Comparison of ENCODE assay signal across 27 mouse cellular contexts in genomic region chr7:46849287-46849686, GRCm38 (mm10). TPM values are rescaled to one million over a fixed set of nuclear protein-coding genes. Genes with fewer than 3 reads are reported as not detected.
DNase-seq lines count a peak whose midpoint lies in the region; ATAC-seq and TF ChIP-seq lines count a peak whose summit lies in the region.
"Had no signal": no experiment of that assay in that cellular context is flagged by ENCODE, and none has a peak within 500 bp of the region (broad histone marks: within the 10 kb centered on the region; RNA-seq: fewer than 3 reads in every experiment).

No protein-coding gene starts in this region.

- TF ChIP-seq EP300 in heart, postnatal 0 days (IDR thresholded peaks at IDR 0.05; ENCODE audit: low read depth) = no peak
- TF ChIP-seq EP300 in liver, postnatal 0 days (IDR thresholded peaks at IDR 0.05; ENCODE audit: low read depth) = no peak

- DNase-seq in adrenal gland, postnatal 10 days = peak; percentile 59
- no peak for DNase-seq in adrenal gland, postnatal 4 days (ENCODE audit: low spot score in 2 of 2)
- no peak for DNase-seq in heart, postnatal 0 days (ENCODE audit: low spot score)
- no peak for DNase-seq in heart, adult 8-10 months (ENCODE audit: low spot score)
- DNase-seq in liver, postnatal 0 days = no peak
- DNase-seq in frontal cortex, postnatal 25 days (ENCODE audit: low spot score in 2 of 2) = no peak
- DNase-seq: cerebellum, adult 2 months; cerebellum, postnatal 36 days; forebrain, postnatal 0 days; heart, postnatal 36 days; kidney, adult 18-20 months; right cerebral cortex, postnatal 25 days; thymus, adult 18-20 months had no signal

- H3K27ac ChIP-seq in heart, postnatal 0 days (ENCODE audit: low read depth) = no peak overlapping the region
- 0 out of 2 replicates have a peak overlapping the region, but pooled peaks have one; percentile 23 for H3K27ac ChIP-seq in liver, postnatal 0 days (ENCODE audit: low read depth)
- H3K27ac ChIP-seq in liver, embryonic 12.5 days = no peak overlapping the region
- H3K27ac ChIP-seq: embryonic facial prominence, embryonic 15.5 days; forebrain, embryonic 10.5 days; hindbrain, embryonic 15.5 days; limb, embryonic 12.5 days; liver, embryonic 15.5 days; midbrain, embryonic 13.5 days; neural tube, embryonic 15.5 days; stomach, embryonic 15.5 days had no signal

- 62% methylated on average over 5 of the region's 5 CpGs for WGBS in heart, postnatal 0 days
- WGBS in liver, postnatal 0 days (ENCODE audit: insufficient replicate concordance) = 71% methylated on average over 5 of the region's 5 CpGs
- WGBS in liver, embryonic 12.5 days (ENCODE audit: insufficient replicate concordance) = 75% methylated on average over 5 of the region's 5 CpGs

- H3K9me3 ChIP-seq in heart, postnatal 0 days (replicated peaks; ENCODE audit: control insufficient read depth, low read length) = no peaks in the 10 kb centered on the region
- H3K9me3 ChIP-seq in liver, postnatal 0 days (ENCODE audit: low read length) = no peaks in the 10 kb centered on the region
- H3K9me3 ChIP-seq in liver, embryonic 12.5 days (replicated peaks) = no peaks in the 10 kb centered on the region
- H3K9me3 ChIP-seq: embryonic facial prominence, embryonic 15.5 days; forebrain, embryonic 10.5 days; heart, embryonic 12.5 days; hindbrain, embryonic 15.5 days; limb, embryonic 12.5 days; liver, embryonic 15.5 days; midbrain, embryonic 13.5 days; neural tube, embryonic 15.5 days; stomach, embryonic 15.5 days had no signal

- no peak overlapping the region for H3K4me3 ChIP-seq in heart, postnatal 0 days (ENCODE audit: low read depth, low read length)
- no peak overlapping the region for H3K4me3 ChIP-seq in liver, postnatal 0 days (ENCODE audit: low read depth, low read length)
- H3K4me3 ChIP-seq in liver, embryonic 12.5 days = no peak overlapping the region
- no peak overlapping the region for H3K4me3 ChIP-seq in myocyte
- H3K4me3 ChIP-seq: embryonic facial prominence, embryonic 15.5 days; heart, embryonic 12.5 days; hindbrain, embryonic 15.5 days; limb, embryonic 12.5 days; liver, embryonic 15.5 days; midbrain, embryonic 13.5 days; neural tube, embryonic 15.5 days; stomach, embryonic 15.5 days had no signal

- no peak for ATAC-seq in heart, postnatal 0 days (ENCODE audit: insufficient read depth, low read depth)
- ATAC-seq in liver, postnatal 0 days = no peak
- ATAC-seq in liver, embryonic 12.5 days = no peak
- ATAC-seq: forebrain, postnatal 0 days; lung, postnatal 0 days; midbrain, embryonic 13.5 days had no signal

- H3ac ChIP-seq in myocyte (ENCODE audit: control insufficient read depth, insufficient read length) = no peak overlapping the region

- H3K4me2 ChIP-seq in heart, postnatal 0 days (ENCODE audit: low read depth, low read length) = no peak overlapping the region
- H3K4me2 ChIP-seq in liver, postnatal 0 days (ENCODE audit: low read depth, low read length) = peak overlapping the region; percentile 36; the same call in 1 of the 2 replicates
- H3K4me2 ChIP-seq in liver, embryonic 12.5 days = no peak overlapping the region
- peak overlapping the region; percentile 83 for H3K4me2 ChIP-seq in myocyte (ENCODE audit: low read depth)
- H3K4me2 ChIP-seq: embryonic facial prominence, embryonic 15.5 days; heart, embryonic 12.5 days; hindbrain, embryonic 15.5 days; limb, embryonic 12.5 days; liver, embryonic 15.5 days; midbrain, embryonic 13.5 days; neural tube, embryonic 15.5 days; stomach, embryonic 15.5 days had no signal

- H3K27me3 ChIP-seq in heart, postnatal 0 days (ENCODE audit: control insufficient read depth, insufficient read depth, low read length) = no peaks in the 10 kb centered on the region
- no peaks in the 10 kb centered on the region for H3K27me3 ChIP-seq in liver, postnatal 0 days (ENCODE audit: insufficient read depth, low read length)
- no peaks in the 10 kb centered on the region for H3K27me3 ChIP-seq in liver, embryonic 12.5 days (replicated peaks)
- H3K27me3 ChIP-seq in myocyte (ENCODE audit: control insufficient read depth, insufficient read depth, insufficient read length) = no peaks in the 10 kb centered on the region
- H3K27me3 ChIP-seq: embryonic facial prominence, embryonic 15.5 days; heart, embryonic 12.5 days; hindbrain, embryonic 15.5 days; limb, embryonic 12.5 days; liver, embryonic 15.5 days; neural tube, embryonic 15.5 days; stomach, embryonic 15.5 days had no signal

- peaks cover 69% of the 10 kb centered on the region for H3K36me3 ChIP-seq in heart, postnatal 0 days (replicated peaks; ENCODE audit: control insufficient read depth, insufficient read depth, low read length)
- H3K36me3 ChIP-seq in liver, postnatal 0 days (replicated peaks; ENCODE audit: insufficient read depth, low read length) = peaks cover 59% of the 10 kb centered on the region
- H3K36me3 ChIP-seq in liver, embryonic 12.5 days = peaks cover 69% of the 10 kb centered on the region
- peaks cover 55% of the 10 kb centered on the region for H3K36me3 ChIP-seq in myocyte (ENCODE audit: control insufficient read depth, insufficient read depth)

- TF ChIP-seq CTCF in heart, postnatal 0 days (IDR thresholded peaks at IDR 0.05; ENCODE audit: low read depth) = no peak
- TF ChIP-seq CTCF in liver, postnatal 0 days (IDR thresholded peaks at IDR 0.05; ENCODE audit: low read depth) = no peak

- H3K4me1 ChIP-seq in heart, postnatal 0 days (ENCODE audit: control insufficient read depth, insufficient read depth) = peaks cover 11% of the 10 kb centered on the region
- peaks cover 10% of the 10 kb centered on the region for H3K4me1 ChIP-seq in liver, postnatal 0 days (ENCODE audit: insufficient read depth)
- peaks cover 39% of the 10 kb centered on the region for H3K4me1 ChIP-seq in liver, embryonic 12.5 days
- H3K4me1 ChIP-seq: stomach, embryonic 15.5 days had no signal

- H3K79me2 ChIP-seq in myocyte (ENCODE audit: control insufficient read depth, insufficient read depth) = peaks cover 38% of the 10 kb centered on the region

- 0 out of 2 replicates have a peak overlapping the region, but pooled peaks have one; percentile 7 for H3K9ac ChIP-seq in heart, postnatal 0 days (replicated peaks; ENCODE audit: low read depth, low read length)
- no peak overlapping the region for H3K9ac ChIP-seq in liver, postnatal 0 days (replicated peaks)
- no peak overlapping the region for H3K9ac ChIP-seq in liver, embryonic 12.5 days
- H3K9ac ChIP-seq: embryonic facial prominence, embryonic 15.5 days; forebrain, postnatal 0 days; heart, embryonic 12.5 days; hindbrain, embryonic 15.5 days; limb, embryonic 12.5 days; liver, embryonic 15.5 days; midbrain, embryonic 13.5 days; neural tube, embryonic 15.5 days; stomach, embryonic 15.5 days had no signal

- no peak for TF ChIP-seq POLR2A in myocyte (IDR thresholded peaks at IDR 0.05; ENCODE audit: insufficient read length, low read depth)

TF ChIP-seq in myocyte, 11 proteins besides CTCF, POLR2A, EP300 and RAD21 (continues in another document):
- TF ChIP-seq CEBPB (IDR thresholded peaks at IDR 0.05; ENCODE audit: insufficient read depth, poor library complexity, severe bottlenecking) (no peak), REST (IDR thresholded peaks at IDR 0.05; ENCODE audit: insufficient read depth, insufficient read length) (no peak), POLR2AphosphoS2 (IDR thresholded peaks at IDR 0.05; ENCODE audit: insufficient read length, low read depth) (no peak), MAX (IDR thresholded peaks at IDR 0.05; ENCODE audit: low read depth) (no peak), E2F4 (IDR thresholded peaks at IDR 0.05; ENCODE audit: insufficient read depth) (no peak), USF1 (IDR thresholded peaks at IDR 0.05; ENCODE audit: low read depth) (no peak)

RNA-seq across cellular contexts. Expression of gene Ldha, which starts 8.0 kb away (rescaled TPM):
- total RNA-seq in adrenal gland, postnatal 10 days (2021) = 100 to 1,000 TPM; 693 to 863 TPM
- total RNA-seq in adrenal gland, postnatal 4 days (2021) = 100 to 1,000 TPM; 280 to 348 TPM
- total RNA-seq in heart, postnatal 0 days (2014; rRNA removed; ENCODE audit: low replicate concordance) = 1,604 and 1,792 TPM in 2 replicates
- polyA plus RNA-seq in heart, postnatal 0 days (2015; fragmentation: Nextera tagmentation; extraction: Ambion mirVana) = 1,609 and 1,727 TPM in 2 replicates
- total RNA-seq in heart, adult 8-10 months (2022) = 100 to 1,000 TPM; 719 to 878 (median 816) TPM
- 1,729 and 1,988 TPM in 2 replicates for polyA plus RNA-seq in liver, postnatal 0 days (2015; fragmentation: Nextera tagmentation; extraction: Ambion mirVana)
- polyA plus RNA-seq in liver, embryonic 12.5 days (2016; fragmentation: Nextera tagmentation; extraction: Ambion mirVana) = 1,680 and 1,789 TPM in 2 replicates
- 1,758 TPM for polyA plus RNA-seq in myocyte (2012; fragmentation: generic; extraction: Trizol)

RNA-seq across cellular contexts. Expression of gene Ldhc, which starts 11.7 kb away (rescaled TPM):
- not detected for total RNA-seq in adrenal gland, postnatal 10 days (2021)
- total RNA-seq in adrenal gland, postnatal 4 days (2021) = not detected
- not detected in 2 replicates for total RNA-seq in heart, postnatal 0 days (2014; rRNA removed; ENCODE audit: low replicate concordance)
- polyA plus RNA-seq in heart, postnatal 0 days (2015; fragmentation: Nextera tagmentation; extraction: Ambion mirVana) = not detected in 2 replicates
- total RNA-seq in heart, adult 8-10 months (2022) = not detected
- polyA plus RNA-seq in liver, postnatal 0 days (2015; fragmentation: Nextera tagmentation; extraction: Ambion mirVana) = 0.07 and 0.23 TPM in 2 replicates
- polyA plus RNA-seq in liver, embryonic 12.5 days (2016; fragmentation: Nextera tagmentation; extraction: Ambion mirVana) = 0.15 and 0.22 TPM in 2 replicates
- polyA plus RNA-seq in myocyte (2012; fragmentation: generic; extraction: Trizol) = 0.08 TPM
- total RNA-seq: forebrain, postnatal 0 days; gastrocnemius, adult 8-10 months; heart, postnatal 36 days; layer of hippocampus, postnatal 14 days had no signal
- polyA plus RNA-seq: cerebellum, adult 2 months; embryonic facial prominence, embryonic 15.5 days; forebrain, postnatal 0 days; heart, embryonic 12.5 days; limb, embryonic 12.5 days had no signal

RNA-seq across cellular contexts. Expression of gene Gtf2h1, which starts 53.4 kb away (rescaled TPM):
- total RNA-seq in adrenal gland, postnatal 10 days (2021) = 10 to 100 TPM; 36.1 to 37.1 TPM
- 10 to 100 TPM; 39.5 to 47.1 TPM for total RNA-seq in adrenal gland, postnatal 4 days (2021)
- total RNA-seq in heart, postnatal 0 days (2014; rRNA removed; ENCODE audit: low replicate concordance) = 29.0 and 40.4 TPM in 2 replicates
- polyA plus RNA-seq in heart, postnatal 0 days (2015; fragmentation: Nextera tagmentation; extraction: Ambion mirVana) = 22.8 and 24.0 TPM in 2 replicates
- total RNA-seq in heart, adult 8-10 months (2022) = 10 to 100 TPM; 13.7 to 18.5 (median 15.9) TPM
- polyA plus RNA-seq in liver, postnatal 0 days (2015; fragmentation: Nextera tagmentation; extraction: Ambion mirVana) = 18.8 TPM in 2 replicates
- 56.4 and 59.0 TPM in 2 replicates for polyA plus RNA-seq in liver, embryonic 12.5 days (2016; fragmentation: Nextera tagmentation; extraction: Ambion mirVana)
- polyA plus RNA-seq in myocyte (2012; fragmentation: generic; extraction: Trizol) = 18.0 TPM

RNA-seq across cellular contexts. Expression of gene Hps5, which starts 53.4 kb away (rescaled TPM):
- total RNA-seq in adrenal gland, postnatal 10 days (2021) = 10 to 100 TPM; 21.7 to 21.9 TPM
- 10 to 100 TPM; 25.0 to 31.2 TPM for total RNA-seq in adrenal gland, postnatal 4 days (2021)
- total RNA-seq in heart, postnatal 0 days (2014; rRNA removed; ENCODE audit: low replicate concordance) = 7.9 and 23.9 TPM in 2 replicates
- polyA plus RNA-seq in heart, postnatal 0 days (2015; fragmentation: Nextera tagmentation; extraction: Ambion mirVana) = 5.6 and 6.3 TPM in 2 replicates
- total RNA-seq in heart, adult 8-10 months (2022) = 10 to 100 TPM in 1 of 4 experiments, 1 to 10 TPM in 3; 8.0 to 10.3 (median 9.4) TPM
- 3.3 and 3.6 TPM in 2 replicates for polyA plus RNA-seq in liver, postnatal 0 days (2015; fragmentation: Nextera tagmentation; extraction: Ambion mirVana)
- polyA plus RNA-seq in liver, embryonic 12.5 days (2016; fragmentation: Nextera tagmentation; extraction: Ambion mirVana) = 9.7 and 10.7 TPM in 2 replicates
- polyA plus RNA-seq in myocyte (2012; fragmentation: generic; extraction: Trizol) = 7.9 TPM

Comparison
In these comparisons a context has a peak if more than half of its experiments do, and no peak if none do; other contexts are left out.
1. H3K4me2 ChIP-seq: peak in liver, postnatal 0 days (single experiment) and myocyte (single experiment); none in heart, postnatal 0 days (single experiment) and liver, embryonic 12.5 days (single experiment).